Mouse (Mus musculus) CH12.LX (cell line): ENCODE data around the gene Slc1a4. TPM values are rescaled to one million over a fixed set of nuclear protein-coding genes. Genes with fewer than 3 reads are reported as not detected.

Experiments
- DNase-seq: peaks from one replicate; pipeline ENCODE4 v3.0.0-alpha.2; 2013; ENCODE audit errors: extremely low read depth
- H3K27ac ChIP-seq: 2 replicates; pipeline ENCODE4 v1.5.1; 2012; ENCODE audit warnings: low read depth, mild to moderate bottlenecking, control low read depth, moderate library complexity; ENCODE audit not compliant: insufficient read depth
- H3K27me3 ChIP-seq: replicated peaks from 2 replicates; pipeline ENCODE3; 2012; ENCODE audit warnings: inconsistent platforms
- H3K36me3 ChIP-seq, 2 experiments: replicated peaks in 1 of 2; 2 replicates each; pipeline versions ENCODE3 to v1.6.1; 2012; ENCODE audit warnings: inconsistent platforms in 1 of 2, low read length in 1 of 2, mild to moderate bottlenecking in 1 of 2, mixed read lengths in 1 of 2, moderate library complexity in 1 of 2; ENCODE audit not compliant: control insufficient read depth in 1 of 2, insufficient read depth in 1 of 2
- H3K4me1 ChIP-seq, 2 experiments: 2 replicates each; pipeline ENCODE4 v1.6.1; 2012; ENCODE audit warnings: inconsistent platforms in 1 of 2, moderate library complexity in 1 of 2; ENCODE audit not compliant: insufficient read depth in 2 of 2, control insufficient read depth in 1 of 2
- H3K4me2 ChIP-seq: 2 replicates; pipeline ENCODE4 v1.6.1; 2012; ENCODE audit warnings: low read depth, mild to moderate bottlenecking, control low read depth; ENCODE audit not compliant: poor library complexity, insufficient read depth, severe bottlenecking
- H3K4me3 ChIP-seq, 3 experiments: fragments of 150-350 bp in 1 of 3; sonication (generic) in 1 of 3; replicated peaks in 1 of 3; 2 replicates each; pipeline versions ENCODE3 to v1.5.1; 2011 to 2012; ENCODE audit warnings: low read depth in 2 of 3, low read length in 2 of 3, mild to moderate bottlenecking in 2 of 3, moderate library complexity in 2 of 3, control low read depth in 1 of 3, improper control_type of control experiment in 1 of 3, inconsistent platforms in 1 of 3, mixed read lengths in 1 of 3; ENCODE audit not compliant: poor library complexity in 1 of 3
- H3K79me2 ChIP-seq: replicated peaks from 2 replicates; pipeline ENCODE4 v1.6.1; 2012; ENCODE audit warnings: mild to moderate bottlenecking, moderate library complexity; ENCODE audit not compliant: control insufficient read depth, poor library complexity, insufficient read depth, severe bottlenecking; ENCODE audit errors: extremely low read depth
- H3K9ac ChIP-seq: 2 replicates; pipeline ENCODE4 v1.6.1; 2012; ENCODE audit warnings: low read depth, mild to moderate bottlenecking, control low read depth, moderate library complexity; ENCODE audit not compliant: insufficient read depth
- H3K9me3 ChIP-seq: replicated peaks from 2 replicates; pipeline ENCODE3; 2012; ENCODE audit warnings: low read length, inconsistent platforms, mixed read lengths
- E2F4 ChIP-seq: IDR thresholded peaks from 2 replicates; pipeline ENCODE4 v1.6.1; 2011; ENCODE audit warnings: low read depth, low read length, improper control_type of control experiment; ENCODE audit not compliant: insufficient replicate concordance
- GABPA ChIP-seq: IDR thresholded peaks from 2 replicates; pipeline ENCODE4 v1.6.1; 2012; ENCODE audit warnings: low read depth, low read length, improper control_type of control experiment, inconsistent platforms; ENCODE audit not compliant: insufficient replicate concordance
- HCFC1 ChIP-seq: IDR thresholded peaks from 2 replicates; pipeline ENCODE4 v1.6.1; 2012; ENCODE audit warnings: low read depth, mild to moderate bottlenecking, inconsistent platforms, low read length, improper control_type of control experiment
- IRF4 ChIP-seq: IDR thresholded peaks from 2 replicates; pipeline ENCODE4 v1.6.1; 2014; ENCODE audit warnings: low read depth, mild to moderate bottlenecking, inconsistent platforms, low read length, improper control_type of control experiment
- JUN ChIP-seq: IDR thresholded peaks from 2 replicates; pipeline ENCODE4 v1.6.1; 2011; ENCODE audit warnings: low read depth, mild to moderate bottlenecking, low read length, improper control_type of control experiment, moderate library complexity; ENCODE audit not compliant: insufficient read depth
- MAFK ChIP-seq: IDR thresholded peaks from 2 replicates; pipeline ENCODE4 v1.6.1; 2011; ENCODE audit warnings: low read length, improper control_type of control experiment; ENCODE audit not compliant: insufficient replicate concordance
- MAX ChIP-seq: IDR thresholded peaks from 2 replicates; pipeline ENCODE4 v1.6.1; 2011; ENCODE audit warnings: low read length, improper control_type of control experiment
- MXI1 ChIP-seq: IDR thresholded peaks from 2 replicates; pipeline ENCODE4 v1.6.1; 2011; ENCODE audit warnings: mild to moderate bottlenecking, low read depth, low read length, improper control_type of control experiment
- POLR2A ChIP-seq: IDR thresholded peaks from 2 replicates; pipeline ENCODE4 v1.6.1; 2011; ENCODE audit warnings: low read depth, mild to moderate bottlenecking, improper control_type of control experiment, low read length
- POLR2AphosphoS2 ChIP-seq: IDR thresholded peaks from 2 replicates; pipeline ENCODE4 v1.6.1; 2011; ENCODE audit warnings: low read depth, low read length, improper control_type of control experiment
- RCOR1 ChIP-seq: conservative IDR thresholded peaks from 2 replicates; pipeline ENCODE4 v1.6.1; 2012; ENCODE audit warnings: low read depth, mild to moderate bottlenecking, inconsistent platforms, low read length, improper control_type of control experiment
- SMC3 ChIP-seq: IDR thresholded peaks from 2 replicates; pipeline ENCODE4 v1.6.1; 2011; ENCODE audit warnings: low read depth, low read length, improper control_type of control experiment
- USF1 ChIP-seq: IDR thresholded peaks from 2 replicates; pipeline ENCODE4 v1.6.1; 2014; ENCODE audit warnings: low read depth, mild to moderate bottlenecking, inconsistent platforms, low read length, improper control_type of control experiment
- ZC3H11A ChIP-seq: IDR thresholded peaks from 2 replicates; pipeline ENCODE4 v1.6.1; 2012; ENCODE audit warnings: low read depth, mild to moderate bottlenecking, inconsistent platforms, low read length, improper control_type of control experiment
- ZMIZ1 ChIP-seq: IDR thresholded peaks from 2 replicates; pipeline ENCODE4 v1.6.1; 2012; ENCODE audit warnings: low read depth, mild to moderate bottlenecking, inconsistent platforms, low read length, improper control_type of control experiment
- ZNF384 ChIP-seq: IDR thresholded peaks from 2 replicates; pipeline ENCODE4 v1.6.1; 2012; ENCODE audit warnings: low read depth, low read length, improper control_type of control experiment, inconsistent platforms
- dilution Hi-C: fragments of 300-500 bp; cut with MboI; formaldehyde crosslinking; loops from 2 replicates; pipeline ENCODE4 v1.14.3; 2020; ENCODE audit warnings: low sequenced_read_pairs; ENCODE audit not compliant: extremely low pct_unique_long_range_greater_than_20kb, extremely low pct_ligation_motif_present
- in situ Hi-C: fragments of 300-500 bp; cut with MboI; formaldehyde crosslinking; loops from 3 replicates; pipeline ENCODE4 v1.14.3; 2019; ENCODE audit warnings: low sequenced_read_pairs, low pct_ligation_motif_present, low pct_unique_long_range_greater_than_20kb, mixed read lengths
- polyA plus RNA-seq: library from polyadenylated mRNA; unstranded; fragments of >175 nt; gene quantifications from 2 replicates; pipeline ENCODE4 v1.2.1, GENCODE M21; 2012; ENCODE audit warnings: low read depth; ENCODE audit not compliant: insufficient read length
- total RNA-seq, 2 experiments: library from RNA; depleted of rRNA; stranded (reverse); fragments of 300-350 nt in 1 of 2; fragments of >200 nt in 1 of 2; gene quantifications; 2 replicates each; pipeline ENCODE4 v1.2.3; 2012 to 2014

Slc1a4 gene
- total and polyA plus RNA-seq, 3 experiments, result 29.3 to 52.7 (median 37.8) TPM

GRCm38 (mm10) chr11:20320661-20321060 is 11.9 kb downstream of the Slc1a4 start:
- no peaks in the 10 kb centered on the region for H3K9me3 ChIP-seq
- peaks cover 40 to 88% of the 10 kb centered on the region in 2 experiments for H3K36me3 ChIP-seq
- no peaks in the 10 kb centered on the region for H3K27me3 ChIP-seq
- H3K4me2 ChIP-seq, result no peak overlapping the region
- TF ChIP-seq ZC3H11A, result no peak
- no peak for TF ChIP-seq RCOR1
- TF ChIP-seq JUN, result no peak
- H3K9ac ChIP-seq, result no peak overlapping the region
- no peak overlapping the region for H3K4me3 ChIP-seq
- no peak overlapping the region for H3K27ac ChIP-seq
- no peak for DNase-seq
- dilution Hi-C loops (no loop called here), in situ Hi-C loops (no loop called here)
- peaks cover 0 to 37% of the 10 kb centered on the region in 2 experiments; a peak in 2 of 4 replicates for H3K4me1 ChIP-seq
- peaks cover 23% of the 10 kb centered on the region for H3K79me2 ChIP-seq

DNA sequence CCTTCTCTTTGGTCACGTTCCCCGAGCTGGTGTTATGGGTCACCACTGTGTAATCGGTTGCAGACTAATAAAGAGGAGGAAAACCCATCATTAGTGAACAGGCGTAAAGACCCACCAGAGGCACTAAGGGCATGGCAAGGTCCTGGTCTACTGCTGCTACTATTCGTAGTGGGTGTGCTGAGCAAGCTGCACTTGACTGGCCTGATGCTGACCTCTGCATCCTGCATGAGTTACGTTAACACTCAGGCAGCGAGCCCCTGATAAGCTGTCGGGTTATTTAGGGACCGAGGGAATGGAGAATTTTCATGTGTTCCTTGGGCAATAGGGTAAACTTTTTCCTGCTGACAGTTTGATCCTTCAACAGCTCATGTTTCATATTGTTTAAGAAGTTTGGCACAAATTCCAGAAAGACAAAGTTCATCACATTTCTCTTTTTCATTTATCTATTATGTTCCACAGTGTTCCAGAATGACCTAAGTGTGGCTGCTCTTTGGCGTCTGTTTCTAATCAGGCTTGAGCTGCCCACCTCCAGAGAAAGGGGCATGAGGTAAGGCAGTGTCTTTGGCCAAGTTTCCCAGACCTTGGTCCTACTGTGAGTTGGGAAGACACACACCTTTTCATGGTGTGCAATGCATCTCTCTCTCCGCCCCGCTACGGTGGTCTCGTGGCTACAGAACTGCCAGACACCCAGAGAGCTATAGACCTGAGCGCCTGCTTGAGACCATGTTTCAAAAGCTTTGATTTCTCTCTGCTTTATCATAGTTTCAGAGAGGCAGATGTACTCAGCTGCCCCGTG is 13.7 kb downstream of the Slc1a4 start:
- Histone ChIP-seq H3K36me3 (peaks cover 47 to 93% of the 10 kb centered on the region in 2 experiments), H3K4me3 (no peak overlapping the region), H3K4me2 (no peak overlapping the region), H3K27me3 (no peaks in the 10 kb centered on the region), H3K9ac (no peak overlapping the region), H3K79me2 (peaks cover 12% of the 10 kb centered on the region), H3K9me3 (no peaks in the 10 kb centered on the region), H3K4me1 (peaks cover 0 to 38% of the 10 kb centered on the region in 2 experiments; a peak in 2 of 4 replicates), H3K27ac (no peak overlapping the region)
- dilution Hi-C loops, result no loop called here
- in situ Hi-C loops, result no loop called here
- TF ChIP-seq HCFC1, result no peak
- no peak for TF ChIP-seq ZMIZ1
- TF ChIP-seq USF1, result no peak
- no peak for TF ChIP-seq MAFK
- no peak for TF ChIP-seq POLR2A
- TF ChIP-seq IRF4, result no peak
- no peak for TF ChIP-seq GABPA
- TF ChIP-seq MXI1, result no peak
- TF ChIP-seq POLR2AphosphoS2, result no peak
- TF ChIP-seq ZC3H11A, result no peak
- no peak for TF ChIP-seq E2F4
- TF ChIP-seq ZNF384, result no peak
- no peak for TF ChIP-seq SMC3
- no peak for TF ChIP-seq MAX
- DNase-seq, result no peak
